Comparison of ENCODE assay signal across 19 mouse cellular contexts in the genomic region with DNA sequence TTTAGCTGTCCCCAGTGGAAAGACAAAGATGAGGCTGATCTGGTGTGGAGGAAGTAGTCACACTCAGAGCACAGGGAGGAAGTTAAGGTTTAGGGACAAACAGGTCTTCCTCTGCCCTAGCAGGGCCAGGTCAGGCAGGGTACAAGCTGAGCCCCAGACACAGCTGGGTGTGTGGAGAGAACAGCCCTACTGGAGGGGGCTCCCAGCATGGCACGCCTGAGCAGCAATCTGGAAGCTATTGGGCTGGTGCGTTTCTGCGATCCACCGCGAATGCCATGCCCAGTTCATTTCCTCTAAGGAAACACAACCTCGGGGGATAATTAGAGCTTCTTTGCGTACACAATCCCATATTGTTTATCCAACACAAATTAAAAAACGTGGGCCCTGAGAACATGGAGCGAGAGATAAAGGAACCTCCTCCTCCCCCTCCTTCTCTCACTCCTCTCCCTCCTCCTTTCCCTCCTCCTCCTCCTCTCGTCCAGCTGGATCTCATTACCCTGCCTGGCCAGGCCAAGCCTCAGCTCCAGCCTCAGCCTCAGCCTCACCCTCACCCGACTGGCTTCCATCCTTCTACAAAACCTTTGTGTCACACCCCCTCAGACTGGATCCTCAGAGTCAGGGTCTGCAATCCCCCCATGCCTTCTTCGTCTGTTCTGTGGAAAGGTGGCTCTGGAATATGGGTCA.
DNase-seq lines count a peak whose midpoint lies in the region; ATAC-seq lines count a peak whose summit lies in the region.
"Had no signal": no experiment of that assay in that cellular context is flagged by ENCODE, and none has a peak within 500 bp of the region (broad histone marks: within the 10 kb centered on the region; RNA-seq: fewer than 3 reads in every experiment).

No protein-coding gene starts in this region.

- peak overlapping the region; percentile 6; the same call in 1 of the 2 replicates for H3K27ac ChIP-seq in kidney, embryonic 14.5 days (ENCODE audit: low read depth, low read length)
- peak overlapping the region; percentile 63 for H3K27ac ChIP-seq in midbrain, embryonic 10.5 days (replicated peaks)
- H3K27ac ChIP-seq in midbrain, embryonic 16.5 days (ENCODE audit: low read length) = no peak overlapping the region
- peak overlapping the region; percentile 70; the same call in 1 of the 2 replicates for H3K27ac ChIP-seq in embryonic facial prominence, embryonic 14.5 days (replicated peaks; ENCODE audit: low read depth, low read length)
- no peak overlapping the region for H3K27ac ChIP-seq in heart, embryonic 11.5 days (ENCODE audit: low read depth, low read length)
- H3K27ac ChIP-seq: kidney, postnatal 0 days; macrophage; neural tube, embryonic 12.5 days had no signal

- H3K9ac ChIP-seq in kidney, embryonic 14.5 days (ENCODE audit: low read depth, low read length) = no peak overlapping the region
- no peak overlapping the region for H3K9ac ChIP-seq in midbrain, embryonic 16.5 days (ENCODE audit: low read depth, low read length)
- no peak overlapping the region for H3K9ac ChIP-seq in embryonic facial prominence, embryonic 14.5 days (ENCODE audit: low read depth, low read length)
- H3K9ac ChIP-seq in heart, embryonic 11.5 days (ENCODE audit: low read depth, low read length) = no peak overlapping the region
- H3K9ac ChIP-seq: neural tube, embryonic 12.5 days had no signal

- DNase-seq in kidney, adult 11 months = no peak
- DNase-seq in midbrain, embryonic 10.5 days (ENCODE audit: low spot score) = no peak
- DNase-seq in embryonic facial prominence, embryonic 14.5 days (ENCODE audit: low spot score) = peak; percentile 57
- no peak for DNase-seq in urinary bladder, postnatal 4 days (ENCODE audit: low spot score in 2 of 2)
- DNase-seq: adrenal gland, postnatal 14 days; cerebellum, adult 9-11 months; gastrocnemius, postnatal 10 days; left cerebral cortex, postnatal 4 days; midbrain, embryonic 14.5 days; retina, postnatal 1 day; thymus, postnatal 4 days had no signal

- no peaks in the 10 kb centered on the region; the same call in 1 of the 2 replicates for H3K27me3 ChIP-seq in kidney, embryonic 14.5 days (ENCODE audit: control insufficient read depth, insufficient read depth, low read length)
- peaks cover 100% of the 10 kb centered on the region for H3K27me3 ChIP-seq in midbrain, embryonic 10.5 days (ENCODE audit: low read depth, poor library complexity, severe bottlenecking)
- H3K27me3 ChIP-seq in midbrain, embryonic 16.5 days (ENCODE audit: control insufficient read depth, insufficient read depth, low read depth, low read length) = peaks cover 5% of the 10 kb centered on the region
- H3K27me3 ChIP-seq in embryonic facial prominence, embryonic 14.5 days (replicated peaks; ENCODE audit: control insufficient read depth, insufficient read depth, low read length) = peaks cover 30% of the 10 kb centered on the region
- peaks cover 7% of the 10 kb centered on the region; the same call in 1 of the 2 replicates for H3K27me3 ChIP-seq in heart, embryonic 11.5 days (ENCODE audit: control insufficient read depth, insufficient read depth, low read length)

- peak; percentile 63; the same call in 1 of the 2 replicates for ATAC-seq in kidney, embryonic 14.5 days (ENCODE audit: low FRiP score, low TSS enrichment)
- ATAC-seq in midbrain, embryonic 16.5 days = no peak
- no peak; the same call in 1 of the 2 replicates for ATAC-seq in embryonic facial prominence, embryonic 14.5 days (ENCODE audit: low read depth)
- ATAC-seq in heart, embryonic 11.5 days (replicated peaks; ENCODE audit: insufficient number of reproducible peaks, low FRiP score, low TSS enrichment) = no peak
- ATAC-seq: forebrain, embryonic 16.5 days had no signal

- no peaks in the 10 kb centered on the region for H3K9me3 ChIP-seq in kidney, embryonic 14.5 days (ENCODE audit: control insufficient read depth, low read length)
- H3K9me3 ChIP-seq in midbrain, embryonic 10.5 days (replicated peaks) = no peaks in the 10 kb centered on the region
- no peaks in the 10 kb centered on the region for H3K9me3 ChIP-seq in midbrain, embryonic 16.5 days (replicated peaks; ENCODE audit: control insufficient read depth, low read length, poor library complexity, severe bottlenecking)
- no peaks in the 10 kb centered on the region for H3K9me3 ChIP-seq in embryonic facial prominence, embryonic 14.5 days (ENCODE audit: control insufficient read depth, low read length)
- H3K9me3 ChIP-seq in heart, embryonic 11.5 days (replicated peaks; ENCODE audit: control insufficient read depth, low read length) = no peaks in the 10 kb centered on the region
- H3K9me3 ChIP-seq: heart, embryonic 10.5 days; neural tube, embryonic 12.5 days had no signal

- no peaks in the 10 kb centered on the region for H3K36me3 ChIP-seq in kidney, embryonic 14.5 days (ENCODE audit: control insufficient read depth, insufficient read depth, low read length)
- H3K36me3 ChIP-seq in midbrain, embryonic 10.5 days = no peaks in the 10 kb centered on the region
- no peaks in the 10 kb centered on the region for H3K36me3 ChIP-seq in midbrain, embryonic 16.5 days (ENCODE audit: control insufficient read depth, insufficient read depth, low read length)
- H3K36me3 ChIP-seq in embryonic facial prominence, embryonic 14.5 days (ENCODE audit: control insufficient read depth, insufficient read depth, low read length) = no peaks in the 10 kb centered on the region
- no peaks in the 10 kb centered on the region for H3K36me3 ChIP-seq in heart, embryonic 11.5 days (ENCODE audit: control insufficient read depth, insufficient read depth, low read length)
- H3K36me3 ChIP-seq: heart, embryonic 10.5 days; neural tube, embryonic 12.5 days had no signal

- peaks cover 19% of the 10 kb centered on the region for H3K4me1 ChIP-seq in kidney, embryonic 14.5 days (ENCODE audit: control insufficient read depth, insufficient read depth, low read length)
- peaks cover 25% of the 10 kb centered on the region for H3K4me1 ChIP-seq in midbrain, embryonic 10.5 days
- no peaks in the 10 kb centered on the region for H3K4me1 ChIP-seq in midbrain, embryonic 16.5 days (ENCODE audit: control insufficient read depth, insufficient read depth, low read length)
- H3K4me1 ChIP-seq in embryonic facial prominence, embryonic 14.5 days (ENCODE audit: control insufficient read depth, insufficient read depth, low read length) = peaks cover 4% of the 10 kb centered on the region; the same call in 1 of the 2 replicates
- H3K4me1 ChIP-seq in heart, embryonic 11.5 days (ENCODE audit: control insufficient read depth, insufficient read depth, low read length) = no peaks in the 10 kb centered on the region
- H3K4me1 ChIP-seq: heart, embryonic 10.5 days; neural tube, embryonic 12.5 days had no signal

- H3K4me3 ChIP-seq in kidney, embryonic 14.5 days (ENCODE audit: low read length) = no peak overlapping the region
- no peak overlapping the region for H3K4me3 ChIP-seq in midbrain, embryonic 10.5 days
- H3K4me3 ChIP-seq in midbrain, embryonic 16.5 days (ENCODE audit: low read depth, low read length) = no peak overlapping the region
- no peak overlapping the region for H3K4me3 ChIP-seq in embryonic facial prominence, embryonic 14.5 days (ENCODE audit: low read depth, low read length)
- no peak overlapping the region for H3K4me3 ChIP-seq in heart, embryonic 11.5 days (ENCODE audit: low read depth, low read length)
- H3K4me3 ChIP-seq: heart, embryonic 10.5 days; neural tube, embryonic 12.5 days had no signal

- 45% methylated on average over 12 of the region's 12 CpGs for WGBS in kidney, embryonic 14.5 days
- 65% methylated on average over 12 of the region's 12 CpGs for WGBS in midbrain, embryonic 10.5 days
- WGBS in midbrain, embryonic 16.5 days = 55% methylated on average over 12 of the region's 12 CpGs
- 31% methylated on average over 12 of the region's 12 CpGs for WGBS in embryonic facial prominence, embryonic 14.5 days
- WGBS in heart, embryonic 11.5 days (ENCODE audit: insufficient replicate concordance) = 66% methylated on average over 12 of the region's 12 CpGs

- H3K4me2 ChIP-seq in kidney, embryonic 14.5 days (replicated peaks; ENCODE audit: low read depth, low read length) = no peak overlapping the region
- H3K4me2 ChIP-seq in midbrain, embryonic 16.5 days (ENCODE audit: low read length) = no peak overlapping the region
- no peak overlapping the region for H3K4me2 ChIP-seq in embryonic facial prominence, embryonic 14.5 days (ENCODE audit: low read depth, low read length)
- no peak overlapping the region for H3K4me2 ChIP-seq in heart, embryonic 11.5 days
- H3K4me2 ChIP-seq: neural tube, embryonic 12.5 days had no signal

Comparison
In these comparisons a context has a peak if more than half of its experiments do, and no peak if none do; other contexts are left out.
1. H3K27ac ChIP-seq: peak in kidney, embryonic 14.5 days (single experiment), midbrain, embryonic 10.5 days (single experiment) and embryonic facial prominence, embryonic 14.5 days (single experiment); none in midbrain, embryonic 16.5 days (single experiment) and heart, embryonic 11.5 days (single experiment).